Mouse (Mus musculus): ENCODE data around the gene Spata2l. TPM values are rescaled to one million over a fixed set of nuclear protein-coding genes. Genes with fewer than 3 reads are reported as not detected.
A peak's percentile ranks its signal among the peaks of the same experiment; 100 is the strongest.

The Spata2l gene
- polyA plus RNA-seq, 1 experiment = 14.9 TPM

GRCm38 (mm10) chr8:123215430-123215829 lies 20.6 kb downstream of the Spata2l start:
- WGBS = 64% methylated on average over 3 of the region's 3 CpGs
- Histone ChIP-seq H3K4me3 (ENCODE audit: insufficient read depth, low read depth, low read length) (no peak overlapping the region), H3K36me3 (ENCODE audit: control insufficient read depth, insufficient read depth, low read length) (no peaks in the 10 kb centered on the region), H3K27me3 (replicated peaks; ENCODE audit: control insufficient read depth, insufficient read depth, low read length) (no peaks in the 10 kb centered on the region), H3K27ac (ENCODE audit: insufficient read depth, low read depth, low read length) (no peak overlapping the region), H3K4me1 (ENCODE audit: control insufficient read depth, insufficient read depth, low read length) (peaks cover 12% of the 10 kb centered on the region; the same call in 1 of the 2 replicates)
- no peak for DNase-seq
- TF ChIP-seq POLR2A (IDR thresholded peaks at IDR 0.05; ENCODE audit: low read depth, low read length) (no peak), CTCF (conservative IDR thresholded peaks at IDR 0.05; ENCODE audit: insufficient read depth, insufficient read length, low read depth, low read length) (no peak)

- H3K4me3 ChIP-seq (ENCODE audit: insufficient read depth, low read depth, low read length) = peak overlapping the region; percentile 63
Measured at GRCm38 (mm10) chr8:123213118-123213772, 22.8 kb downstream of the Spata2l start.

GRCm38 (mm10) chr8:123212321-123213117 lies 23.5 kb downstream of the Spata2l start, which contains the start of the genes Chmp1a and Spata33:
TSS of gene Chmp1a (minus strand) at chr8:123212763.
TSS of gene Spata33 (plus strand) at chr8:123212832.
- WGBS = under 1% methylated on average over 76 of the region's 76 CpGs
- TF ChIP-seq CTCF (conservative IDR thresholded peaks at IDR 0.05; ENCODE audit: insufficient read depth, insufficient read length, low read depth, low read length) = peak; percentile 63
- peak; percentile 75 for TF ChIP-seq POLR2A (IDR thresholded peaks at IDR 0.05; ENCODE audit: low read depth, low read length)
- H3K4me3 ChIP-seq (ENCODE audit: insufficient read depth, low read depth, low read length) = peak within 1 kb of the TSS; percentile 86
- DNase-seq = peak; percentile 98
- H3K36me3 ChIP-seq (ENCODE audit: control insufficient read depth, insufficient read depth, low read length) = no peaks in the 10 kb centered on the region; the same call in 1 of the 2 replicates
- peaks cover 12% of the 10 kb centered on the region; the same call in 1 of the 2 replicates for H3K4me1 ChIP-seq (ENCODE audit: control insufficient read depth, insufficient read depth, low read length)
- no peaks in the 10 kb centered on the region for H3K27me3 ChIP-seq (replicated peaks; ENCODE audit: control insufficient read depth, insufficient read depth, low read length)
- peak within 1 kb of the TSS; percentile 52 for H3K27ac ChIP-seq (ENCODE audit: insufficient read depth, low read depth, low read length)

More at GRCm38 (mm10) chr8:123213118-123213772, 22.8 kb downstream of the Spata2l start:
- Histone ChIP-seq H3K4me1 (ENCODE audit: control insufficient read depth, insufficient read depth, low read length) (peaks cover 12% of the 10 kb centered on the region; the same call in 1 of the 2 replicates), H3K36me3 (ENCODE audit: control insufficient read depth, insufficient read depth, low read length) (no peaks in the 10 kb centered on the region; the same call in 1 of the 2 replicates), H3K27me3 (replicated peaks; ENCODE audit: control insufficient read depth, insufficient read depth, low read length) (no peaks in the 10 kb centered on the region), H3K27ac (ENCODE audit: insufficient read depth, low read depth, low read length) (peak overlapping the region; percentile 21; the same call in 1 of the 2 replicates)
- no peak for TF ChIP-seq POLR2A (IDR thresholded peaks at IDR 0.05; ENCODE audit: low read depth, low read length)
- no peak for TF ChIP-seq CTCF (conservative IDR thresholded peaks at IDR 0.05; ENCODE audit: insufficient read depth, insufficient read length, low read depth, low read length)
- WGBS = 9% methylated on average over 22 of the region's 22 CpGs
- no peak for DNase-seq

GRCm38 (mm10) chr8:123211876-123212275 lies 24.2 kb downstream of the Spata2l start:
- Histone ChIP-seq H3K27me3 (replicated peaks; ENCODE audit: control insufficient read depth, insufficient read depth, low read length) (no peaks in the 10 kb centered on the region), H3K4me1 (ENCODE audit: control insufficient read depth, insufficient read depth, low read length) (peaks cover 12% of the 10 kb centered on the region; the same call in 1 of the 2 replicates), H3K4me3 (ENCODE audit: insufficient read depth, low read depth, low read length) (peak overlapping the region; percentile 86), H3K27ac (ENCODE audit: insufficient read depth, low read depth, low read length) (peak overlapping the region; percentile 52; the same call in 1 of the 2 replicates), H3K36me3 (ENCODE audit: control insufficient read depth, insufficient read depth, low read length) (no peaks in the 10 kb centered on the region; the same call in none of the 2 replicates)
- TF ChIP-seq CTCF (conservative IDR thresholded peaks at IDR 0.05; ENCODE audit: insufficient read depth, insufficient read length, low read depth, low read length) (no peak), POLR2A (IDR thresholded peaks at IDR 0.05; ENCODE audit: low read depth, low read length) (no peak)
- DNase-seq = no peak
- 11% methylated on average over 10 of the region's 10 CpGs for WGBS

- DNase-seq = no peak
- H3K4me3 ChIP-seq (ENCODE audit: insufficient read depth, low read depth, low read length) = no peak overlapping the region
- no peak overlapping the region for H3K27ac ChIP-seq (ENCODE audit: insufficient read depth, low read depth, low read length)
- no peak for TF ChIP-seq CTCF (conservative IDR thresholded peaks at IDR 0.05; ENCODE audit: insufficient read depth, insufficient read length, low read depth, low read length)
- no peak for TF ChIP-seq POLR2A (IDR thresholded peaks at IDR 0.05; ENCODE audit: low read depth, low read length)
- 81% methylated on average over 3 of the region's 3 CpGs for WGBS
- no peaks in the 10 kb centered on the region; the same call in 1 of the 2 replicates for H3K36me3 ChIP-seq (ENCODE audit: control insufficient read depth, insufficient read depth, low read length)
- H3K27me3 ChIP-seq (replicated peaks; ENCODE audit: control insufficient read depth, insufficient read depth, low read length) = no peaks in the 10 kb centered on the region
- no peaks in the 10 kb centered on the region for H3K4me1 ChIP-seq (ENCODE audit: control insufficient read depth, insufficient read depth, low read length)
Measured at GRCm38 (mm10) chr8:123203571-123203970, 32.5 kb downstream of the Spata2l start.

GRCm38 (mm10) chr8:123202288-123202687 lies 33.7 kb downstream of the Spata2l start:
- 22% methylated on average over 5 of the region's 5 CpGs for WGBS
- Histone ChIP-seq H3K36me3 (ENCODE audit: control insufficient read depth, insufficient read depth, low read length) (no peaks in the 10 kb centered on the region; the same call in 1 of the 2 replicates), H3K27ac (ENCODE audit: insufficient read depth, low read depth, low read length) (no peak overlapping the region), H3K4me1 (ENCODE audit: control insufficient read depth, insufficient read depth, low read length) (no peaks in the 10 kb centered on the region), H3K27me3 (replicated peaks; ENCODE audit: control insufficient read depth, insufficient read depth, low read length) (no peaks in the 10 kb centered on the region), H3K4me3 (ENCODE audit: insufficient read depth, low read depth, low read length) (no peak overlapping the region)
- peak; percentile 72 for DNase-seq
- TF ChIP-seq CTCF (conservative IDR thresholded peaks at IDR 0.05; ENCODE audit: insufficient read depth, insufficient read length, low read depth, low read length) = peak; percentile 81
- TF ChIP-seq POLR2A (IDR thresholded peaks at IDR 0.05; ENCODE audit: low read depth, low read length) = no peak
